Mouse (Mus musculus) T-helper 2 cell (primary cell): Measurements from ENCODE around the gene Clta.

ENCODE experiments used
- in situ Hi-C: fragments of 300-600 bp; cut with MboI, MseI; formaldehyde crosslinking; loops from one replicate; pipeline ENCODE4 v1.15.1; 2025; ENCODE audit warnings: high pct_unique_total_duplicates

The Clta gene

GRCm38 (mm10) chr4:44004126-44004525, at the start of gene Clta:
Gene Clta, plus strand, starts transcription at chr4:44004452.
- in situ Hi-C loops: no loop called here

GRCm38 (mm10) chr4:43957292-43957845, 46.9 kb upstream of the Clta start, which contains the start of gene Glipr2:
Gene Glipr2, plus strand, starts transcription at chr4:43957401.
- in situ Hi-C loops: loop anchor here (10.0 kb wide), 1 partner anchor 913 kb away; the partner anchor contains the start of gene Fam214b

DNA sequence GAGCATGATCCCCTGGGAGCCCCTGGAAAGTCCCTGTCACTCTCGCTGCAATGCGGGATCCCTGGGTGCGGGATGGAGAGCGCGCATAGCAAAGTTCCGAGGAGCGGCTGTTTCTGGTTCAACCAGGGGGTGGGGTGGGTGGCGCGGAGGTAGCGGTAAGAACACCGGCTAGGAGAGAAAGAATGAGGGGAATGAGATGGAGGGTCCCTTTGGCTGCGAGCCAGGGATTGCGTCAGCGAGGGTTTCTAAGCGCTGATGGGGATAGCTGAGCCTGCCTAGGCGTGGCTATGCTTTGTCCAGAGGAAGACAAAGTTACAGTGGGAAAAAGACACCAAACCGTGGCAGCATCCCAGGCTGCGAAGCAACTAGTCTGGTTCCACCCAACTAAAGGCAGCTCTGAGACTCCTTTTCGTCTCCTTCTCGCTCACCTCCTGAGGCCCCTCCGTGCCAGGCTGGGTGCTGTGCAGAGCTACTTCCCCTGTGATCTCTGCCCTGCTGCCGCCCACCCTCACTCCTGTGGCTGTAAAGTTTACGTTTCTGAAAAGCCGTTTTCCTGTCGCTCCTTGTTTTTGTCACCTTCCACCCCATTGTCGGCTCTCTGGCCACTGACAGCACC, 46.3 kb upstream of the Clta start:
- in situ Hi-C loops: loop anchor here (10.0 kb wide), 1 partner anchor 913 kb away; the partner anchor contains the start of gene Fam214b

DNA sequence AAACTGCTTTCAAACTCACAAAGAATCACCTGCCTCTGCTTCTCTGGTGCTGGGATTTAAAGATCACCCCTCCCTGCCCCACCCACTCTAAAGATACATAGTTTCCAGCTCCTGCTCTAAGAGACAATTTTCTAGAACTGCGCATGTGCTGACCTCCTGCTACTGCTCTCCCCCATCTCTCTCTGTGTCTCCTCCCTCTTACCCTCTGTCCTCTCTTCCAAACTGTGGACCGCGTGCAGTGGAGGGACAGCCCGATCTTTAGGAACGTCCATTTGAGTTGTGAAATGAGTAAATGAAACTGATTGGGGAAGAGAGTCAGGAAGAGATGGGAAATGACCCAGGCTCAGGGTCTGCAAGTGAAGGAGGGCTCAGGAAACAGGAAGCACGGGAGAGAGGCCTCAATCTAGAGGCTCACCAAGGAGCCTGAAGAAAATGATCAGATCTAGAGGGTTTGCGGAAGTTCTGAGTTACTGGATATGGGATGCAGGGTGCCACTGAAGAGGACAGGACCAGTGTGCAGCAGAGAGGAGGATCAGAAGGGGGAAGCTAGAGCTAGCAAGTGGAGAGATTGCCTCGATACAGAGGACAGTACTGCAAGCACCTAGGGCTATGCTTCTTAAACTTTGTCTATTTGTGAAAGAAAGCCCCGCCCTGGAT, 44.6 kb upstream of the Clta start:
- in situ Hi-C loops: loop anchor here (10.0 kb wide), 1 partner anchor 915 kb away; the partner anchor contains the start of gene Fam214b

DNA sequence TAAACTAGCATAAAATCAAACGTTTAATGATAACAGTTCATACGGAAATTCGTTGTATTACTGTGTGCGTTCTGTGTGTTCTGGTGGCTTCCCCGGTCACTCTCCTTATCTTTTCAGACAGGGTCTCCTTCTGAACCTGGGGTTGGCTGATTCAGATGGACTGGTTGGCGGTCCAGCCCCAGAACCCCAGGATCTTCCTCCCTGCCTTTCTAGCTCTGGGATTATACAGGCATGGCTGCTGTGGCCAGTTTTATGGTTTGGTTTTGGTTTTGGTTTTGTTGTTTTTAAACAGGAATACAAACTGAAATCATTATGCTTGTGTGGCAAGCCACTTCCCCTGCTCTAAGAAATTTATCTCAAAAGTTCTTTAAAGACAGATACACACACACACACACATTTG, 44.0 kb upstream of the Clta start:
- in situ Hi-C loops: no loop called here

- in situ Hi-C loops: no loop called here
These were observed 39.9 kb upstream of the Clta start for GRCm38 (mm10) chr4:43964326-43964833.

- in situ Hi-C loops: no loop called here
These were observed 39.1 kb upstream of the Clta start for GRCm38 (mm10) chr4:43964951-43965684.

GRCm38 (mm10) chr4:43965856-43966535, 38.3 kb upstream of the Clta start:
- in situ Hi-C loops: no loop called here

GRCm38 (mm10) chr4:43968650-43969049, 35.6 kb upstream of the Clta start:
- in situ Hi-C loops: no loop called here

DNA sequence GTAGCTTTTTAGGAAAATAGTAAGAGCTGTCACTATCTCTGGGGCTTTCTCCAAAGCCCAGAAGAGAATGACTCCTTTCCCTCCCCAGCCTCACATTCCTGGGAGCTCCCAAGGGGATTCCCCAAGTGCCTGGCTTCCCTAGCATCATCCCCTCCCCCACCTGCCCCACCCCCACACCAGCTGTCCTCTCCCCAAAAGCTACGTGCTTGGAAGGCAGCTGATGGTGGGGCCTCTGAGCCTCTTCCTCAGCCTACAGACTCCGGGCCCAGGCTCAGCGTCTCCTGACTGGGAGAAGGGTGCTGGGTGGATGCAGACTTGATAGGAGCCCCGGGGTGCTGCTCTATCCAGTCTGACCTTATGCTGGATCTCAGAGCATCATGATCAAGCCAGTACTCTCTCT, 34.9 kb upstream of the Clta start:
- in situ Hi-C loops: no loop called here

- in situ Hi-C loops: no loop called here
These were observed 33.6 kb upstream of the Clta start for GRCm38 (mm10) chr4:43970393-43971330.

DNA sequence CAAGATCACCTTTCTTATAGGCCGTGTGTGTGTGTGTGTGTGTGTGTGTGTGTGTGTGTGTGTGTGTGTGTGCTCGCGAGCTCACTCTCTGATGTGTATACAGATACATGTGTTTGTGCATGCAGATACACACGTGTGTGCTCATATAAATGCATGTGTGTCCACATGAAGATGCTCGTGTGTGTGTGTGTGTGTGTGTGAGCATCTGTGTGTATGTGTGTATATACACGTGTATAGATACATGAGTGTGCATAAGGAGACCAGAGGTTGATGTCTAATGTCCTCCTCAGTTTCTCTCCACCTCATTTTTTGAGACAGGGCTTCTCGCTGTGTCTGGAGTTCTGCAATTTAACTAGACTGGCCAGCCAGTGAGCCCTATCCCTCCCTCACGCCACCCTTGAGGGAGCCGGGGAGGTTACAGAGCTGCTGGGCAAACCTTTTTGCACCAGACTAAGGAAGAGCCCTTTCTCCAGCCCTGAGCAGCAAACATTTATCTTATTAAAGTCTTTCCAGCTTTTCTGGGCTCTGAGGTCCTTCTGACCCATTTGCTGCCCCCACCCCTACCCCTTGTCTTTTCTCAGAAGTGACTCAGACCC, 32.6 kb upstream of the Clta start:
- in situ Hi-C loops: no loop called here

- in situ Hi-C loops: no loop called here
These were observed 32.1 kb upstream of the Clta start for GRCm38 (mm10) chr4:43972137-43972591.

GRCm38 (mm10) chr4:43973526-43973981, 30.7 kb upstream of the Clta start:
- in situ Hi-C loops: no loop called here

DNA sequence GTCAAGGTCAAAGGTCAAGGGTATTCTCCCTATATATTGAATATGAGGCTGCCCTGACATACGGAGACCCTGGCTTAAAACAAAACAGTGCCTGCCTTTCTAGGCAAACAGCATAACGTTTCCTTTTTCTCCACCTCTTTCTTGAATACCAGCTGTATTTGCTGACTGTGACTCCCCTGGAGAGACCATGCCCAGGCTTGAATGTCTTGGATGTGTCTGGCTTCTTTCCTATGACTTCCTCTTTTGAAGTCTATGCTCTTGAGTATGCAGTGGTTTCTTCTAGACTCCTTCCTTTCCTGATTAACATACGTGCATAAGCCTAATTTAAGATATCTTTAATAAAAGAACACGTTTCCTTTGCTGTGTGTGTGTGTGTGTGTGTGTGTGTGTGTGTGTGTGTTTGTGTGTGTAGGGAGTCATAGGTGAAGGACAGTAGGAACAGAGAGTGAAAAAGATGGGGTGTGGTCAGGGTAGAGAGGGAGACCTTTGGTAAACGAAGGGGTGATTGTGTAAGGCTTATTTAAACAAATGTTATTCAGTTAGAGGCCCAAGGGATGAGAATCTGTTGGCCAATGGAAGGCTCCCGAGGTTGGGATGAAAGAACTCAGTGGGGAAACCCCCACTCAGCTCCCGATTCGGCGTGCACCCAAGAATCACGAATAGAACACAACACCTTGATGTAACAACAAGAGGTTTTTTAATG, 29.2 kb upstream of the Clta start:
- in situ Hi-C loops: no loop called here

GRCm38 (mm10) chr4:43976223-43976740, 28.0 kb upstream of the Clta start:
- in situ Hi-C loops: no loop called here

DNA sequence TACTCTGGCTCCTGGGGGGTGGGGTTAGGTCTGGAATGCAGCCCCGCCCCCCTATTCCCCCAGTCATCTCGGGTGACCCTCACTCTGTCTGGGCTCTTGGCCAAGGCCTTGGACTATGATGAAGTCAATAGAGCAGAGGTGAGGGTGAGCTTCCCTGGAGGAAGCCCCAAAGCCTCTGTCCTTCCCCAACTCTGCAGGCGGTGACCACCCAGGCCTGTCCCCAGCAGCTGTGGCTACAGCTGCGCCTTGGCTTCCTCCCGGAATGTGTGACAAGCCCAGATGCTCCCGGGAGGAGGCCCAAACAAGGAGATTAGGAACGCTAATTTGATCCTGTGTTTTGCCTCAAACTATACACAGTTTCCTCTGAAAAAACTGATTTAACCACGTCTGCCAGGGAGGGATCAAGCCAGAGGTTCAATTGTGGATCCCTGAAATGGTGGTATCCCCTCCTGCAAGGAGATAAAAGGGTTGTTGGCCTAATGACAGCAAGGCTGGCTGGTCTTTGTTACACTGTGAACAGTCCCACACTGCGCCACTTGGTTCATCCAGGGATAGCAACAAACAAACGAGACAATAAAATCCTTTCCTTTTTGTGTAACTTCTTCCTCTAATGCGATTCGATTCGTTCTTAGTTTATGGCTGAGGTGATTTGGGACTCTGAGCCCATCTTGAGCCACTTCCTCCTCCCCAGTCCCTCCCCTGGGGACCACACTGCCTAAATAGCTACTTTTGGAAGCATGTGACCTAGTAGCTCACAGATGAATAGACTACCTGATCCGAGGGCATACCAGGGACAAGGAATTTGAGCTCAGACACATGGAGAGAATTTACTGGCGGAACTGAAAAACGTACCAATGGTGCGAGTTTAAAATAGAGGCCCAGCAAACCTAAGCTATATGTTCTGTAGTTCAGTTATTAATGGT, 25.5 kb upstream of the Clta start:
- in situ Hi-C loops: no loop called here

DNA sequence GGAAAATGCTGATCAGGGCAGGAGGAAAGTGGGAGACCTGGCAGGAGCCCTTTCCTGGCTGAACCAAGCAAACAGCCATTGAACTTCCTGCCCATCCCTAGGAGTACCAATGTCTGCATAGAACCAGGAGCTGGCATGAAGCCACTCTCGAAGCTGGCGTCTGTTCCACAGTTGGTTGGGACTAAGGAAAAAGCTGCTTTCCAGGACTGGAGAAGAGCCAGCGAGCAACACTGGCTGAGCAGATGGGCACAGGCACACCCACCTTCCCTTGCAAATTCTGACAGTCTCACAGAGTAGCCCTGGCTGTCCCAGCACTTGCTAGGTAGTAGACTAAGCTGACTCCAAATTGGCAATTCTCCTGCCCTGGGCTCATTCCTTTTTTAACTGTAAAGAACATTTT, 24.5 kb upstream of the Clta start:
- in situ Hi-C loops: loop anchor here (5.0 kb wide), 1 partner anchor 52 kb away; no protein-coding TSS in a partner anchor
